ENCODE assay signal across 8 mouse cellular contexts in genomic region chr19:25383386-25384146, GRCm38 (mm10).
DNase-seq lines count a peak whose midpoint lies in the region; ATAC-seq and TF ChIP-seq lines count a peak whose summit lies in the region.
"Had no signal": no experiment of that assay in that cellular context is flagged by ENCODE, and none has a peak within 500 bp of the region (broad histone marks: within the 10 kb centered on the region; RNA-seq: fewer than 3 reads in every experiment).

No protein-coding gene starts in this region.

- no peak overlapping the region for H3K4me2 ChIP-seq in hindbrain, embryonic 11.5 days (replicated peaks; ENCODE audit: low read depth, low read length)
- H3K4me2 ChIP-seq in liver, embryonic 14.5 days (ENCODE audit: low read depth), result peak overlapping the region; percentile 43

- H3K36me3 ChIP-seq in hindbrain, embryonic 11.5 days (ENCODE audit: control insufficient read depth, insufficient read depth, low read length), result no peaks in the 10 kb centered on the region
- no peaks in the 10 kb centered on the region for H3K36me3 ChIP-seq in liver, embryonic 14.5 days (replicated peaks; ENCODE audit: control insufficient read depth, insufficient read depth, low read depth)

- H3K27ac ChIP-seq in hindbrain, embryonic 11.5 days (ENCODE audit: low read depth, low read length), result no peak overlapping the region
- no peak overlapping the region for H3K27ac ChIP-seq in liver, embryonic 14.5 days
- H3K27ac ChIP-seq: macrophage had no signal

- POLR2A ChIA-PET in Patski (lab: Charles Lee), result interaction anchor here (1.0 kb wide), 1 partner anchor 8 kb away, joined by 3 read pairs; no protein-coding TSS in a partner anchor

- H3K9me3 ChIP-seq in hindbrain, embryonic 11.5 days (ENCODE audit: control insufficient read depth, low read length), result no peaks in the 10 kb centered on the region
- no peaks in the 10 kb centered on the region for H3K9me3 ChIP-seq in liver, embryonic 14.5 days (ENCODE audit: control insufficient read depth, low read length)

- DNase-seq in 416B (ENCODE audit: low read depth), result peak; percentile 25
- no peak for DNase-seq in Patski (ENCODE audit: low read depth, low spot score)
- DNase-seq in hindbrain, embryonic 11.5 days (ENCODE audit: low spot score), result peak; percentile 52
- DNase-seq in liver, embryonic 14.5 days (ENCODE audit: low read depth in 3 of 3, low spot score in 3 of 3), result no peak
- no peak for DNase-seq in frontal cortex, postnatal 36 days (ENCODE audit: low spot score in 2 of 2)
- no peak for DNase-seq in T-cell, adult 2 months (ENCODE audit: low spot score)
- no peak for DNase-seq in left cerebral cortex, postnatal 10 days (ENCODE audit: extremely low spot score in 1 of 2, low spot score in 2 of 2)

- no peaks in the 10 kb centered on the region for H3K4me1 ChIP-seq in hindbrain, embryonic 11.5 days (replicated peaks; ENCODE audit: control insufficient read depth, insufficient read depth, low read length)
- peaks cover 0 to 5% of the 10 kb centered on the region in 2 experiments; a peak in 2 of 4 replicates for H3K4me1 ChIP-seq in liver, embryonic 14.5 days (replicated peaks; ENCODE audit: control insufficient read depth in 2 of 2, insufficient read depth in 2 of 2, low read length in 1 of 2)

- TF ChIP-seq EP300 in liver, embryonic 14.5 days (IDR thresholded peaks at IDR 0.05; ENCODE audit: low read depth), result no peak

- peak; percentile 52 for ATAC-seq in Patski
- no peak for ATAC-seq in hindbrain, embryonic 11.5 days (ENCODE audit: low FRiP score)
- no peak for ATAC-seq in liver, embryonic 14.5 days (ENCODE audit: insufficient read depth)

- CTCF ChIA-PET in Patski (lab: Charles Lee), result interaction anchor here (1.6 kb wide), 1 partner anchor 68 kb away, joined by 4 read pairs; no protein-coding TSS in a partner anchor

- no peak overlapping the region for H3K4me3 ChIP-seq in hindbrain, embryonic 11.5 days (ENCODE audit: low read depth, low read length)
- peak overlapping the region in 1 of 2 experiments; percentile 13; a peak in 2 of 4 replicates for H3K4me3 ChIP-seq in liver, embryonic 14.5 days (ENCODE audit: insufficient read depth in 1 of 2, low read depth in 2 of 2, low read length in 2 of 2)

- intact Hi-C loops in left cerebral cortex, postnatal 10 days (cut with DNase I), result no loop called here

- WGBS in hindbrain, embryonic 11.5 days, result 16% methylated on average over 12 of the region's 12 CpGs
- WGBS in liver, embryonic 14.5 days (ENCODE audit: insufficient replicate concordance), result 15% methylated on average over 12 of the region's 12 CpGs

- H3K27me3 ChIP-seq in Patski, result no peaks in the 10 kb centered on the region
- H3K27me3 ChIP-seq in hindbrain, embryonic 11.5 days (ENCODE audit: control insufficient read depth, insufficient read depth, low read length), result no peaks in the 10 kb centered on the region
- H3K27me3 ChIP-seq in liver, embryonic 14.5 days (ENCODE audit: control insufficient read depth, insufficient read depth, low read length), result no peaks in the 10 kb centered on the region

- no peak overlapping the region for H3K9ac ChIP-seq in hindbrain, embryonic 11.5 days (ENCODE audit: low read depth, low read length)
- H3K9ac ChIP-seq in liver, embryonic 14.5 days (replicated peaks), result no peak overlapping the region

- no peak for TF ChIP-seq CTCF in Patski (IDR thresholded peaks at IDR 0.05)
- no peak for TF ChIP-seq CTCF in liver, embryonic 14.5 days (IDR thresholded peaks at IDR 0.05; ENCODE audit: low read depth)

- in situ Hi-C loops in Patski (cut with MboI; ENCODE audit: low pct_unique_long_range_greater_than_20kb), result no loop called here

Comparison
In these comparisons a context has a peak if more than half of its experiments do, and no peak if none do; other contexts are left out.
1. DNase-seq: peak in 416B (single experiment) and hindbrain, embryonic 11.5 days (single experiment); none in Patski (single experiment), liver, embryonic 14.5 days (0 of 3), frontal cortex, postnatal 36 days (0 of 2), T-cell, adult 2 months (single experiment) and left cerebral cortex, postnatal 10 days (0 of 2).